Mouse (Mus musculus) mouse embryonic stem cell (cell line): ENCODE measurements around the gene Trim28.

Experiments
- in situ Hi-C, 2 experiments: fragments of 300-500 bp; cut with MboI; formaldehyde crosslinking; loops; 1 replicate in 1 of 2; 3 replicates in 1 of 2; pipeline ENCODE4 v1.14.3; 2019 to 2020; ENCODE audit warnings: low sequenced_read_pairs in 2 of 2, low pct_unique_long_range_greater_than_20kb in 1 of 2, mixed read lengths in 1 of 2; ENCODE audit not compliant: unreplicated experiment in 1 of 2

The Trim28 gene

GRCm38 (mm10) chr7:13043445-13044253 lies 44.7 kb downstream of the Trim28 start:
- in situ Hi-C loops, result loop anchor here in 1 of 2 experiments (5.0 kb wide), 1 partner anchor 36 kb away; no protein-coding TSS in a partner anchor

DNA sequence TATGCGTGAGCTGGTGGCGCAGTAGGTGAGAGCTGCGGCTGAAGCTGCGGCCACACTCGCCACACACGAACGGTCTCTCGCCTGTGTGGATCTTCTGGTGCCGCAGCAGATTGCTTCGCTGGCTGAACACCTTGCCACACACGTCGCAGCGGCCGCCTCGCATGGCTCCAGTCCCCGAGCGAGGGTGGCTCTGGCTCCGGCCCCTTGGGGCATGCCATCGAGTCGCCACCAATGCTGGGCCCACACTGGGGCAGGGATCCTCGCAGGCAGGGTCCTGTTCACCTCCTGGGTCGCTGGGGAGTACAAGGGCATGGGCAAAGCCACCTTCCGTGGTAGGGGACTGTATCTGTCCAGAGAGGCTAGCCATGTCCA lies 45.3 kb downstream of the Trim28 start:
- in situ Hi-C loops, result loop anchor here in 1 of 2 experiments (5.0 kb wide), 1 partner anchor 37 kb away; no protein-coding TSS in a partner anchor

GRCm38 (mm10) chr7:13046084-13046483 lies 47.2 kb downstream of the Trim28 start:
- in situ Hi-C loops, result no loop called here

- in situ Hi-C loops, result loop anchor here (25.0 kb wide), 2 partner anchors 234 to 1259 kb away; partner anchors contain the start of genes Lig1 (in 2 of the 2) and Zswim9 (in 2 of the 2)
Measured at GRCm38 (mm10) chr7:13053001-13053400, 54.1 kb downstream of the Trim28 start.

GRCm38 (mm10) chr7:13053501-13053900 lies 54.6 kb downstream of the Trim28 start:
- in situ Hi-C loops, result loop anchor here (25.0 kb wide), 2 partner anchors 234 to 1259 kb away; partner anchors contain the start of genes Lig1 (in 2 of the 2) and Zswim9 (in 2 of the 2)

GRCm38 (mm10) chr7:13053961-13054286 lies 55.0 kb downstream of the Trim28 start:
- in situ Hi-C loops, result loop anchor here (25.0 kb wide), 2 partner anchors 233 to 1258 kb away; partner anchors contain the start of genes Lig1 (in 2 of the 2) and Zswim9 (in 2 of the 2)

- in situ Hi-C loops, result loop anchor here (25.0 kb wide), 2 partner anchors 233 to 1258 kb away; partner anchors contain the start of genes Lig1 (in 2 of the 2) and Zswim9 (in 2 of the 2)
Measured at GRCm38 (mm10) chr7:13054287-13055010, 55.5 kb downstream of the Trim28 start, which contains the start of gene Mzf1. Mzf1 (minus strand) TSS chr7:13054764.

DNA sequence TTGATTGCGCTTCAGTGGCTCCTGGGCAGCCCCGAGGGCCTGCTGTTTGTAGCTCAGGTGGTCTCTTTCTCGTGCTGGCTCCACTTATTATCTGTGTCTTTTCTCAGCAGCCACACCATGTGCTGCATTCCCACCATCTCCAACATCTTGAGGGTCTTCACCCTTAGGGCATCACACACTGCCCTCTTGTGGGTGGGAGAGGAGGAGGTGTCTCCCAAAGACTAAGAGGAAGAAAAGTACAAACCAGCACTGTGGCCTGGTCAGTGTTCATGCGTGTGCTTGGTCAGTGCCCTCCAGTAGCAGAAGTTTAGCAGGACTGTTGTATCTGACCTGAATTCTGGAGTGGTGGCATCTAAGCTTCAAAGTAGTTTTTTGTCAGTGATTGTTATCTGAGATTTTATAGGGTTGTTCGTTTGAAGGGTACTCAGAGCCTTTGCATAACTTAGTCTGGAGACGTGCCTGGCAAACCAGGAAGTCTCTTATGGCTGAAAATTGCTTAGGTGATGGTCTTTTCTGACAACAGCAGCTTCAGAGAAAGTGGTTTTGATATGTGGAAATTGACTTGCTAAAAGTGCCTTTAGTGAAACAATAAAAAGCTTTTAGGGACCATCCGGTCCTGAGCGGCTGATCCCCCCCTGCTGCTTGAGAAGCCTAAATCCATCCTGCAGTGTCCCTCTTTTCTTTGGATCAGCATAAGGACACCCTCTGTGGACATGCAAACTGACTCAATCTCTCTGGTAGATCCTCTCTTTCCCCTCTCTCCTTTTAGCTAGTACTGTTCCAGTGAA lies 58.2 kb downstream of the Trim28 start:
- in situ Hi-C loops, result loop anchor here (25.0 kb wide), 2 partner anchors 230 to 1255 kb away; partner anchors contain the start of genes Lig1 (in 2 of the 2) and Zswim9 (in 2 of the 2)

DNA sequence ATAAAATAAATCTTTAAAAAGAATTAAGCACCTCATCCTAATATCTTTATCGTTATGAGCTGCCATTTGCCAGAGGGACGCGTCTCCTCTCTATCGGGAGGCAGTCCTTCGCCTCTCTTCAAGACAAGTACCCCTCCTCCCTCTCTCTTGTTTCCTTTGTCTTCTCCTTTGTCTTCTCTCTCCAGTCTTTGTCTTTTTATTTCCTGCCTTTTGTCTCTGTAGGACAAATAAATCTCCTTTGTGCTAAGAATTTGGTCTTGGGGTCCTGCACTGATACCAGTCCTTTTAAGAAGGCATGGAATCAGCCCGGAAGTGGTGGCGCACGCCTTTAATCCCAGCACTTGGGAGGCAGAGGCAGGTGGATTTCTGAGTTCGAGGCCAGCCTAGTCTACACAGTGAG lies 60.6 kb downstream of the Trim28 start:
- in situ Hi-C loops, result loop anchor here (25.0 kb wide), 2 partner anchors 228 to 1253 kb away; partner anchors contain the start of genes Lig1 (in 2 of the 2) and Zswim9 (in 2 of the 2)

- in situ Hi-C loops, result loop anchor here (10.0 to 25.0 kb wide), 3 partner anchors 224 to 1261 kb away; partner anchors contain the start of genes Lig1 (in 2 of the 2) and Zswim9 (in 2 of the 2)
Measured at GRCm38 (mm10) chr7:13063399-13063798, 64.5 kb downstream of the Trim28 start.

DNA sequence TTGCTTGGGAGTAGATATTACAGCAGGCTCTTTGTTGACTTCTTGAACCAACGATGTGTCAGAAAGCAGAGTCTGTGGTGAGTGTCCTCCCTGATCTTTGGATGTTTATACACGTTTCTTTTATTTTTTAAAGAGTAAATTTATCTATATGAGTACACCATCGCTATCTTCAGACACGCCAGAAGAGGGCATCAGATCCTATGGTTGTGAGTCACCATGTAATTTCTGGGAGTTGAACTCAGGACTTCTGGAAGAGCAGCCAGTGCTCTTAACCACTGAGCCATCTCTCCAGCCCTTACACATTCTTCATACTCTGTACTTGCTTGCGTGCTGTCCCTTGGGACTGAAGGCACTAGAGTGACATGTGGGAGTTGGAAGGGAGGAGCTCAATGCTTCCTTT lies 73.4 kb downstream of the Trim28 start:
- in situ Hi-C loops, result loop anchor here (25.0 kb wide), 2 partner anchors 215 to 1240 kb away; partner anchors contain the start of genes Lig1 (in 2 of the 2) and Zswim9 (in 2 of the 2)
